Mouse (Mus musculus) layer of hippocampus, adult 9-10 months (tissue): ENCODE data around the gene Myo1b.

Experiments
- DNase-seq: peaks from one replicate; pipeline ENCODE4 v3.0.0; 2022; ENCODE audit warnings: low spot score

The Myo1b gene

DNA sequence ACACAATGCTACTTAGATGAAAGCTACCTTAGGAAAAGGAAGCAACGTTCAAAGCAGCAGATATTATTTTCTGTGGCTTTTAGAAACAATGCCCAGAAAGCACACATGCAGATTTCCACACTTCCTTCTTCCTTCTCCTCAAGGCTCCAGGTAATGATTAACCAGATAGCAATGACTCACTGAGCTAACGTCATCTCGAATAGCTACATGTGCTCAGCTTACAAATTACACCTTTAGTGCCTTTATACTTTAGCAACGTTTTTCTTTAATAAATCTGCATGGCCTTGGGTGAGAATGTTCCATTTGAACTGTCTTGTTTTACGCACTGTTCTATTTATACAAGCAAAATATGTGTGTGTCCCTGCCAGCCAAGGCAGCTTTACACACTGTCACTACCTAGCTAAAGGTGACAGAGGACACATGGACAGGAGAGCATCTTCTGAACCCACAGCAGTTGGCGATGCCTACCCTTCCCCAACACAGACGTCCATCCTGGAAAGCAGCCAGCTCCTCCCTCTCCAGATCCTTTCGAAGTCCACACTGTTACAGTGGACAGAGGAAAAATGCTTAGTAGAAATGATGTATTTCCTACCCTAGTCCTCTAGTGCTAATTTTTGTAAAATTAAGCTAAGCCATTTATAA is 66.2 kb downstream of the Myo1b start:
- no peak for DNase-seq

DNA sequence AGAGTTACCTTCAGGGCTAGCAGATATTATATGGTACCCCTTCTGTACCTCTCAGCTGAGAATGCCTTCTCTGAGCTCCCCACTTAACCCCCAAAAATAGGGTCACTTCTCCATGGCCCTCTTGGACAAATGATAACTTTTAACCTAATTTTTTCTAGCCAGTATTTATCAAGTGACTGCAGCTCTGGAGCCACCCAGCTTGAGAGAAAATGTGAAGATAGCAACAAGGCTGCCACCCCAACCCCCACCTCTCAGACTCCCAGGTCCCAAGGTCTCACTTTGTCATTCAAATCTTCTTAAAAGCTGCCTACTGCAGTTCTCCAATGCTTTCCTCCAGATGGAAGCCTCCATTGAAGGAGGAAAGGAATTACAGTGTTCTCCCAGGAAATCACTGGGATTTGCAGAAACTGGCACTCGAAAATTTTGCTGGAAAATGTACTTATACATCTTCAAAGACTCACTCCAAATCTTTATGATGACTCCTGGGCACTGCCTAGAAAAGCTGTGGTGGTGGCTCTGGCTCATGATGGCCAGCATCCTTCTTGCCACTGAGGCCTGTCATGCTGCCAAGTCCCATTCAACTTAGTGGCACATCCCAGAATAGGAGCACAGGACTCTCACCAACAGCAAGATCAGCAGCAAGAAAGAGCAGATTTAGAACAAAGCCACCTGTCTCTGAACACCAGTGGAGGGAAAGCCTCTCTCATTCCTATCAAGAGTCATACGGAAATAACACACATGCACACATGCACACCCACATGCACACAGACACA is 70.4 kb downstream of the Myo1b start:
- DNase-seq: no peak

DNA sequence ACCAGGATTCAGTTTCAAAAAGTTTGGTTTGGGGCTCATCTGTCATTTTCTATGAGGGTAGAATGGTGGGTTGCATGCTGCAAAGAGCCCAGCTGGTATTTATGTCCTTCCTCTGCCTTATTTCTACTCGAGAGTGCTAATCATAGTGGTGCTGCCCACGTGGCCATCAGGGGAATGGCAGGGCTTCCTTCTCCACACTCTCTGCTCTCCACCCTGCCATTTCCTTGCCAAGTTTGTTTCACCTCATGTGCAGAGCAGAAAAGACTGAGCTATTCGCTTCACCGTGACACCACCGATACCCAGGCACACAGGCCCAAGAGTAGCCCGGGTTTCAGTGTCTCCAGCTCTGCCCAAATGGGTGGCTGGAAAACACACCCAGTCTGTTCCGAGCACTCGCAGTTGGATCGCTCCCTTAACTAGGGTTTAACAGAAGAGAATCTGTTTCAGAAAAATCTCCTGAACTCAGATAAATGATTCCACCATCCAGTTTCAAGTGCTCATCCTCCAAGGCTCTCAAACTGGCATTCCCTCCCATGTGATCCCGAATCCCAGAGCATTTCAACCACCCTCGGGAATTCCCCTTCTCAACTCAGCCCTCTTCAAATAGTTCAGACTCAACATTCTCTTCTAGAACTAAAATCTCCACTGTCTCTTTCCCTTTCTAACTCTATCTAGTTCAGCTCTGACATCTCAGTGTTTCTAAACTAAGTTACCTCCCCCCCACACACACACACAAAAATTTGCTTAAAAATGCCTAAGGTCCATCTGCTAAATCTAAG is 77.8 kb downstream of the Myo1b start:
- DNase-seq: no peak

DNA sequence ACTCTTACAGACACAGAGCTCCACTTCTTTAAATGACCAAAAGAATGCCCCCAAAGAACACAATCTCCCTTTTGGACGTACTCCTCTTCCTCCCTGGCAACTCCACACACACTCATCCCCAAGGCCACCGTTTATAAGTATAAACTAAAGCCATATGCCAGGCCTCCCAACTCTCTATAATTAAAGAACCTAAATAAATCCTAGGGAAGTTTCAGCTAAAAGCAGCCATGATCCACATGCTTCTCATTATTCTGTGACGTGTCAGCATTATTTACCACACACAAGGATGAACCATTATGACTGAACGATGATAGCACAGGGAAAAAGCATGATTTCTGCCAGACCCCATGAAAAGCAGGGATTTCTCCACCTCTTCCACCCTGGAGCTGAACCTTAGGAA is 78.6 kb downstream of the Myo1b start:
- no peak for DNase-seq

DNA sequence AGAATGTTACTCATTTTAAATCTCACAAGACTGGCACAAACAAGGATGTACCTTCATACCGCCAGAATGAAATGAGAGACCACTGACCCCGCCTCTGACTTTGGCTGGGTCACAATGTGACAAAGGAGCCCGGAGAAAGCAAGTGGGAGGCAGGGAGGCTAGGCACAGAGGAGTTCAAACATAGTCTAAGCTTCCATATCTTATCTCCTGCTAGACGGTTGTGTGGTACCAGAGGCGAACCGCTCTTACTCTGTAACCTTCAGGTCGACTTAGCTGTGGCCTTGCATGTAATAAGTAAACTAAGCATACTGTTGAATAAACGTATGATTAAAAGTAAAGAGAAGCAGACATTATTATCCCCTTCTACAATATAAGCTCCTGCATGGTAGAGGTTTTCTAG is 80.1 kb downstream of the Myo1b start:
- DNase-seq: no peak

DNA sequence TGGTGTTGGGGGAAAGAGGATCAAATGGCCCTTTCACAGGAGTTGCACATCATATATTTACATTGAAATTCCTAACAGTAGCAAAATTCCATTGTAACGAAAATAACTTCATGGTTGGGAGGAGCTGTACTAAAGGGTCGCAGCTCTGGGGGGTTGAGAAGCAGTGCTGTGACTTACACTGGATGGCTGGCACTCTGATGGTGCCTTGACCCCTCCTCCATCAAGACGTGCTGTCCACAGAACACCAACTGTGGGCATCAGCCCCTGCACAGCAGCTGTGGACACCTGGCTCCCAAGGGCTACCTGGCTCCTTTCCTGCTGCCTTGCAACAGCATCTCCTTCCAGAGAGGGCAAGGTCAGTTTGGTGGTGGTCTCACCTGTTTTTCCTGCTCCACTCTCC is 81.8 kb downstream of the Myo1b start:
- DNase-seq: no peak

DNA sequence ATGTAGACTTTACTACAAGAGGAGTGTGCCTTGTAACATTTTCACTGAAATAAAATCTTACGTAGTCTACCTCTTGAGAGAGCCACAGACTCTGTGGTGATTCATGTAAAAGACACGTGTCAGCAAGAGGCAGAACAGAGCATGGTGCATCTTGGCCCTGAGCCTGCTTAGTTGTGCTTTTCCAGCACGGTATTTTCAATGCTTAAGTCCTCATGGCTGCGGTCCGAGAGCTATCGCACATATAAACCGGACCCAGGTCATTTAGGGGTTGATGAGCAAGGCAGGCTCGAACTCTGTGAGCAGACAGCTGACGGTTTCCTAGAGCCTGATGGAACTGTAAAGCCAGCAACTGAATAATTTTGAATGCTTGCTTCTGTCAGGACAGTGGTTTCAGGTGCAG is 86.5 kb downstream of the Myo1b start:
- no peak for DNase-seq

DNA sequence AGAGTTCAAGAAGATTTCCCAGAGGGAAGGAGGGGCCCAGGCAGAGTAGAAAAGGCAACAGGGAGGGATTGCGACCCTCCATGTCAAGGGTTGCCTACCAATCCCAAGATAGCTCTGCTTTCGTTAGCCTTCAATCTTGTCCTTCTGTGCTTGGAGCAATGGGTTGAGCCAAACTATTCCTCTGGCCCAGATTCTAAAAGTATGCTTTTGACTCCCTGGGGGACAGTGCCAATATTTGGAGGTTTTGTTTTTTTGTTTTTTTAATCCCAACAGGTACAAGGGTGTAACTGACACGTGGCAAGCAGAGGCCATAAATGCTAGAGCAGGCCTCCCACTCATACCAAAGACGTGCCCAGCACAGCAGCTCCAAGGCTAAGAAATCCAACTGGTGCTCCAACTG is 93.3 kb downstream of the Myo1b start:
- no peak for DNase-seq

DNA sequence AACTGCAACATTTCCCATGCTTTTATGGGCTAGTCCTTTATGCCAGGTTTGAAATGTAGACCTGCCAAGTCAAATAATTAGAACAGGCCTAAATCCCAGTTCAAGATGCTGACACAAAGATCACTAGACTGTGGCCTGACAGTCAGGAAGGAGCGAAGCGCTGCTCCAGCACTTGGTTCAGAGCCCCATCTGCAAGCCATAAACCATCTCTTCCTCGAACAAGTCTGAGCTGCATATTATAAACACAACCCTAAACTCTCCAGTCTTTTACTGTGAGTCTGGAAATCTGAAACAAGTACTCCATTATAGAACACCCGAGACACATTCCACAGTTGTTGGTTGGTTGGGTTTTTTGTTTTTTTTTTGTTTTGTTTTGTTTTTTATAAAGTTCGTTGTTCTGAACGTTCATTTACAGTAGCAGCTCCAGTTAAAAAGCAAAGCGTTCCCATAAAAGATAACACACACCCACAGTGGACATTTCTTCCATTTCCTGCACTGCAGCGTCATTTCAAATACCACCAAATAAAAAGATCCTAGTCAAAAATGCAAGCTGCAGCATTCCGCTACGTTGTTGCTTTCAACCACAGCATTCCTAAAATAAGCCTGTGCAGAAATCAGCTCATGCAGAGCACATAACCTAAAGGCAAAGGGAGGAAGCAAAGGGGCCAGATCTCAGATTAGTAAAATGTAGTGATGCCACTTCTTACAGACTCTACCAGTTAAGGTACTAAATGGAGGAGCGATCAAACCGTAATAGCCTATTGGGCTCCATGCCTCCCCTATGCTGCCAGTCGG is 94.0 kb downstream of the Myo1b start:
- no peak for DNase-seq

DNA sequence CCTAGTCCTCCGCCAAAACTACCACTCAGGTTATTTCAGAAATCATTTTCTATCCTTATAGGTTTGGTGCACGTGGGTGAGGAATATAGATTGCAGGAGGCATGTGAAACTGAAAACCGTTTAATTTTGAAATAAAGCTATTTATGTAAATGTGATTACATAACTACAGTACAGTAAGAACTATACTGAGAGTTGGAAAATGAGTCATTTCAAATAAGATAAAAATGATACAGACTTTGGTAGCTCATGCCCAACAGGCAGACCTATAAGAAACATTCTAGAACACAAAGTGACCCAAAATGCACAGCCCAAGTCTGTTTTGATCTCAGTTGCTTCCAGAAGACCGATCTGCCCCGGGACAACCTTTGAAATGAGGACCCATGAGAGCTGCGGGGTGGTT is 95.4 kb downstream of the Myo1b start:
- DNase-seq: no peak

DNA sequence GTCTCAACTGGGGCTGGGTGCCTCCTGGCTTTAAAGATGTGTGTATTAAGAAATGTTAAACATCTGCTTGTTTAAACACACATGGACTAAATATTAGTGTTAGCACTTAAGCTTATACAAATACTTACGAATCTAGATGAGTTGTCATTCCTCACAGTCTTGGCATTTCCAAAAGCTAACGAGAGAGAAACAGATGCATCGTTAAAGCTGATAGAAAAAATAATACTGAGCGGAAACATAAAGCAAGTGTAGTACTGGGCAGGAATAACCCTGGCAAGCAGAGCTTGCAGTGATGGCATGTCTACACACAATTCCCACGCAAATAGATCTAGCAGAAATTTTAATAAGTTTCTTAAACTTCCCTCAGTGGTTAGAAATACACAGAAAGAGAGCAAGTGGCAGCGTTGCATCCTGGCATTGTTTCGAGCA is 95.8 kb downstream of the Myo1b start:
- no peak for DNase-seq

DNA sequence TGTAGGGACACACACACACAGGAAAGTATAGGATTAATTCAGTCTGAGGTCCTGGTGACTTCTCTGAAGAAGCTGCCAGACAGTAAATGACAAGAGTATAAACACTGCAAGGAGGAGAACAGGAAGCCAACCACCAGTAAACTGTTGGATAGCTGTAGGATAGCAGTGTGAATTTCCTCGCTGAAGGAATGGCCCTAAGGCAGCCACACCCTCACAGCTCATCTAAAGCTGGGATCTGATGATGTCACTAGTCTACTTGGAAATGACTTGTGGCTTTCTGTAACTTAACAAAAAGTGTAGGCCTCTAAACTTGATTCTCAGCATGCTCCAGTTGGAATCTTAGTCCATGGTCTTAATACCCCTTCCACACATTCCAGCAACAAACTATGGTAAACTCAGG is 100.2 kb downstream of the Myo1b start:
- no peak for DNase-seq

DNA sequence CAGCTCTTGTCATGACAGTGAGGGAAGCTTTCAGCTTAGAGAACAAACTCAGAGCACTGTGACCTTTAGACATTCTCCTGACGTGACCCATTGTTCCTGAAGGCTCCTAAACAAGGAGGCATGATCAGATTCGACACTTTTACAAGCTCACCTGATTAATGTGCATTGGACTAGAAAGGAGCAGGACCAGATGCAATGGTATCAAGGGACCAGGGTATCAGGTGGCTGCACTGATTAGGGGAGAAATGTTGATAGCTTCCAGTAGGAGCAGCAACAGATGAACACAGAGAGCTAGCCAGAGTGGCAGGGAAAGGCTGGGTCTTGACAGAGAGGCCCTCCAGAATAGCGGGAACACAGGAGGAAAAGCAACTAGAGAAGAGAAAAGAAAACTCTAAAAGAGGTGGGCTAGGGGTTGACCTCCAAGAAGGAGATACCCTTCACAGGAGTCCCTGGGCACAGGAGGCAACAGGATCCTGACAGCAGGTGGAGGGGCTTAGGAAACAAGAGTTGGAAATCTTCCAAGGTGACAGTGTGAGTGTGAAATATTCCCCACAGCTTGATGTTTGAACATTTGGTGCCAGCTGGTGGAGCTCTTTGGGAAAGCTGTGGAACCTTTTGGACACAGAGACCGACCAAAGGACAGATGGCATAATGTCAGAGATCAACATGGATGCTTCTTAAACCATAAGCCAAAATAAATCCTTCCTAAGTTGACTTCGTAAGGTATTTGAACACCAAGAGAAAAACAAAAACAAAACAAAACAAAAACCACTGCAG is 100.8 kb downstream of the Myo1b start:
- DNase-seq: no peak

DNA sequence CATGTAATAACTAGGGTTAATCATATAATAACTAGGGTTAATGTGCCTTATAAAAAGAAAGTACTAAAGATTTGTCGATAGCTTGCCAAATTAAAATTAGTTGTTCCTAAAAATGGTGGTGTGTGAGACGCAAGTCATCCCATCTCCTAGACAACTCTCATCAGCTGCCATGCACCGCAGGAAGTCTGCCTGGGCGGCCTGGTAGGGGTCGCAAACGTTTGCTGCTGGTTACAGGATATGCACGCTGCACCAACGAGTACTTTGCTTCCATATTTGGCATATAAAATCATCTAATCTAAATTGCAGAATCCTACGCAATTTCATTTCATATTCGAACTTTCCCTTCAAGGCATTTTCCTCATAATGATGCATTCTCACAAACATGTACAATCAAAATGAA is 107.0 kb downstream of the Myo1b start:
- DNase-seq: no peak

DNA sequence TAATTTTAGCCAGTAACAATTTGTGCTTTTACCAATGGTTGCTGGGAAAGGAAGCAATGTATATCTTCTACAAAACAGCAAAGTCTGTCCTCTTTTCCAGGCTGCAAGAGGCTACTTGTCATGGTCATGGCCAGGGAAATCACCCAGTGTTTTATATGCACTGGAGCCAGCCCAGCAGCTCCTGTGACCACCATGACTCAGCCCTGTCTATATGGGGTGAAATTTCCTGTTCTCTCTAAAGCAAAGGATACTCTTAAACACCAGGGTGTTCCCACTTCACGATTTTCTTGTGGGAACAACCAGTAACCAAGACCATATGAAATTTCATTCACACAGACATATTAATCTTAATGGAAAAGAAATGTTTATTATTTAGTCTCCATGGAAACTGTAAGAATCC is 107.6 kb downstream of the Myo1b start:
- DNase-seq: no peak

DNA sequence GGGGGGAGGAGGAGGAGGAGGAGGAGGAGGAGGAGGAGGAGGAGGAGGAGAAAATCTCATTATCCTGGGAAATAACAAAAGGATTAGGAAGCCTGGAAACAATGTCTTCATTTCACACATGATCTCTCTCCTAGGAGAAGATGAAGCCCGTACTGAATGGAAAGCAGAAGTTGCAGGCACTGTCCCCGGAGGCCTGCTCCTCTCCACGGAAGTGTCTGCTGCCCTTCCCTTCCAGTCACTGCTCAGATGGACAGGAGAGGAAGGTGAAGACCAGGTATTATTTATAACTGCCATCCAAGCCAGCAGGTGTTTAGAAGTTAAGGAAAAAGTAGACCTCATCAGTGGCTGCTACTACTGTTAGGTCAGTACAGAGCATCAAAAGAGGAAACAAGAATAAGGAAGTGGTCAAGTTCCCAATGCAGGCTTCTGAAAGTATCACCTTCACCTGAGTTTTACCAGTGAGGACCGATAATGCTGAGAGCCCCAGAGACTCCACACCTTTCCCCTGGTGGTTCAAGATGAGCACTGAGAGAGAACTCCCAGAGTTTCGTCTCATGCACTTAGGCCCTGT is 110.7 kb downstream of the Myo1b start:
- DNase-seq: no peak

DNA sequence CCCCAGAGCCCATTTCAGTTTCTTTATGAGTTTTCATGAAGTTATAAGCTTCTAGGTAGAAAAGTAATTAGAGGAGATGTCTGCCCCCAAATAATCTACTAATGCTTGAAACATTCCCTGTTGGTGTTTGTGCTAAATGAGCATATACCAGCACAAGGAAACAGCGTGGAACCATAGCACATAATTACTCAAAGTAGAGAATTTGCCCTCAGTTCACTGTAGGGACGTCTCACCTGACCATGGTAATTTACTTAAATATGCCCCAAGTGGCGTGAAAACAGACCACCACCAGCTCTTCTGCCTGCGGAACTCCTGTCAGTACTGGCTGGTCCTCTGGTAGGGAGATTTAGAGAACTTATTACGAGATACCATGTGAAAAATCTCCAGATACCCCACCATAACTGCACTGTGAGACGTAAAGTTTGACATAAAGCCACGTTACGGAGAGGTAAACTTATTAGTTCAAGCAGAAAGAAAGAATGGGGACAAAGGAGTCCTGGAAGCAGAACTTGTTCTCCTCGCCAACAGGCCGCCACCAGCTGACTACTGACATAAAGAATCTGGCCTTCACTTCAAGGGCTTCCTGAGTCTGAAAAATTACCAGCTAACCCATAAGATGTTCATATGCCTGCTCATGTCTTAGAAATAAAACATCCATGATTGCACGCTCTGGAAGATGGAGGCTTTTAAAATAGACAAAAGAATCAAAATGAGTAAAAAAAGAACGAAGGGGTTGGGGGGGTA is 111.4 kb downstream of the Myo1b start:
- DNase-seq: no peak

DNA sequence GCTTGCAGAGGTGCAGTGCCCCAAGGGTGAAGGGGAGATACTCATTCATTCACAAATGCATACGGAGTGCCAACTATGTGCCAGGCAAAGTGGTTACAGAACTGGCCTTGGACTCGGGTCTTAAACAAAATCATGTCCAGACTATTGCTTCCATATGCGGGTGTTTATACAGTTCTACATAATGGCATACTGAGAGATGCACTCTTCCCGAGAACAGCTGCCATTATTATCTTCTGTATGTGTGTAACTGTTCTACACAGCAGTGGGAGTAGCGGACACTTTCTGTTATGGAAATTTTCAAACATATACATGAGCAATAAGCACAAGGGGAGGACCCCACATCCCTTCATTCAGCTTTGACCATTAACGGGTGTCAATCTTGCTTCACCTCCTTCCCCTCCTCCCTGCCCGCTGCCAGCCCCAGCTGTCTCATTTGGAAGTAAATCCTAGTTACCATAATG is 117.8 kb downstream of the Myo1b start:
- DNase-seq: no peak

DNA sequence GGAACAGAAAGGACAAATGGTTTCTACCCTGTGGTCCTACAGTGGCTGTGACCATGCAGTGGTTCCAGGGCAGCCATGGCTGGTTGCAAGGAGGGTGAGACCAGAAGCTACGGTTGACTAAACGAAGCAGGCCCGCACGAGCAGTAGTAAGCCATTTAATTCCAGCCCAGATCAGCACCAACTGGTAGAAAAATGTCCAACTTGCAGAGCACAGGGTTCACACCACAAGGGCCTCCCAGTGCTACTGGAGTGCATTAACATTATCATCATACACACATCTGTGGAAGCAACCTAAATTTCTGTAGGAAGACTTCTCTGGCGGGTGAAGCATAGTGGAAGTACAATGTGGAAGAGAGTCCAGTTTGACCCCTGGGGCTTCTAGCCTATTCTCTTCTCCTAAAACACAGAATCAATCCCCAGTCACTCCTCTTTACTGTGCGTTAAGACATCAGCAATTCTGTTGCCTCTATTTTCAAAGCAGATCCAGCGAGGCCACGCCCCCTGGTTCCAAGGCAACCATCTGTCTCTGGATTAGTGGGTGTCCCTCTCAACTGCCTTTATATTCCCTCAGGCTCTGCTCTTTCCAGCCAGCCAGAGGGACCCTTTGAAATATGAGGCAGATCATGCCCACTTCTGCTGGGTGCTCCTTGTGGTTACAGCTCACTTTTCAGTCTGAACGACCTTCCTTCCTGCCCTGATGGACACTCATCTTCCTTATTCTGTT is 120.1 kb downstream of the Myo1b start:
- DNase-seq: no peak

DNA sequence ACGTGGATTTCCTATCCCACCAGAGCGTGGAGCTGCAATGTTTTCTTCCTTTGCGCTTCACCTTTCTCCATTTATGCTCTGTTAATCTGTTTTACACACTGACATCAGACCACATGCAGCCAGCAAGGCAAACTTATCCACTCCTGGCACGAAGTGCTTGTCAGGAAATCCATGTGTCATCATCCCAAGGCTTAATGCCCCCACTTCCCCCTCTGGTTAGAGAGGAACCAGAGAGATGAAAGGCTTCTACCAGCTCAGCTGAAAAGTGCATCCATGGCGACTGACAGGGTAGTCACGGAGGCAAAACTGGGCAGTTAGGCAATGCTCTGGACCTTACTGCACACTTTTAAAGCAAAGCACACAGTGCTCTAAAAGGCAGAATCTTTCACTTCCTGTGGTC is 126.6 kb downstream of the Myo1b start:
- no peak for DNase-seq
